Mouse (Mus musculus): ENCODE data around the gene Fbf1. TPM values are rescaled to one million over a fixed set of nuclear protein-coding genes. Genes with fewer than 3 reads are reported as not detected.

Fbf1 gene
- polyA plus RNA-seq, 1 experiment from 2014 or later: 58.5 TPM

DNA sequence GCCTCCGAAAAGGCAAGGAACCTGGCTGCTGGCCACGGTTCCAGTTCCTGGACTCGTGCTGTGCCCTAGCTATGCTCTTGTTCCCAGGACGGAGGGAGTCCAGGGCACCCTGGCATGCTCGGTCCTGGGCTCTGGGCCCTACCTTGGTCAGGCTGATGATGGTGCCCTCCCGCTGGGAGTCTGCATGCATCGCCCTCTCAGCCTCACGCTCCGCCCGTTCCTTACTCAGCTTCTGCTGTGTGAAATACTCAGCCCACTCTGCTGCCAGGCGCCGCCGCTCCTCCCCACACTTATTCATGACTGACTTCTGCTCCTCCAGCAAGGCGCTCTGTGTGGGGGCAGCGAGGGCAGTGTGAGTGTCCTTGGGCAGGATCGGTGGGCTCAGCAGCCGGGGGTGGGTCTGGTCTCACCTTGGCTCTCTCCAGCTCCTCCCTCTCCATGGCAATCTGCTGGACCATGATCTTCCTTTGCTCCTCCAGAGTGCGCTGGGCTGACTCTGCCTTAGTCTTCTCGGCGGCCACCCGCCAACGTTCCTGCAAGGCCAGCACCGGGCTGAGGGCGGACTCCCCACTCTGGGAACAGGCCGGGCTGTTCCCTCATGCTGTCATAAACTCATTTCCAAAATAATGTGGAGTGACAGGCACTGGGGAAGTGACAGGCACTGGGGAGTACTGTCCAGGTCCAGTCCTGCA is 21.5 kb downstream of the Fbf1 start:
- Histone ChIP-seq H3K9me3 (replicated peaks) (no peaks in the 10 kb centered on the region), H3K27ac (no peak overlapping the region), H3K4me2 (no peak overlapping the region), H3K27me3 (no peaks in the 10 kb centered on the region), H3K4me1 (no peaks in the 10 kb centered on the region), H3K4me3 (no peak overlapping the region), H3K9ac (no peak overlapping the region), H3K36me3 (ENCODE audit: poor library complexity, severe bottlenecking) (peaks cover 100% of the 10 kb centered on the region)
- 76% methylated on average over 25 of the region's 25 CpGs for WGBS
- peak; percentile 30; the same call in 1 of the 2 replicates for ATAC-seq

DNA sequence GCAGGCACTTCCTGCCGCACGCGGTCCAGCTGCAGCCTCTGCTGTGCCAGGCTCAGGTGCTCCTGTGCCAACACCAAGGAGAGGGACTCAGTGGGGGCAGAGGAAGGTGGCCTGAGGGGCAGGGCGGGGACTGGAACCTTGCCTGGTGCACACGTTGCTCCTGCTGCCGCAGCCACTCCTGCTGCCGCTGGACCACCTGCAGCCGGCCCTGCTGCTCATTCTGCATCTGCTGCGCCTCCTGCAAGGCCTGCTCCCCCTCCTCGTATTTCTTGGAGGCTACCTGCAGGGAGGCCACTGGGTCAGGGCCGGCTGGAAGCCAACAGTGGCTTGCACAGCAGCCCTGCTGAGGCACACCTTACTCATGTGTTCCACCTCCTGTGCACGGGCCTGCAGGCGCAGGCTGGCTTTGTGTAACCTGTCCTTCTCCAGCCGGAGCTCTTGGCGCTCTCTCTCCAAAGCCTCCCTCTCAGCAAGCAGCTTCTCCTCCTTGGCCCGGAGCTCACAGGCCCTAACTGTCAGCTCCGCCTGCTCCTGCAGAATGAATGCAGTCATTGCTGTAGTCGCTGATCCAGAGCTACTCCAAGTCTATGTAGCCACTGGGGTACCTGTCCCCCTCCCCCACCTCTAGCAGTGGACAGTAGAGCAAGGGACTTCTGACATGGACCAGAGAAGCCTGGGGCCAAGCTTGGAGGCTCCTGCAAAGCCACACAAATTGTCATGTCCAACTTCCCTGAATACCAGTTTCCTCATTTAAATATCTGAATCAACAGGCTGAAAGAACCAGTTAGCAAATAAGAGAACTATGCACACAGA is 22.3 kb downstream of the Fbf1 start:
- H3K9ac ChIP-seq: no peak overlapping the region
- H3K36me3 ChIP-seq (ENCODE audit: poor library complexity, severe bottlenecking): peaks cover 93% of the 10 kb centered on the region
- WGBS: 54% methylated on average over 17 of the region's 18 CpGs
- H3K27ac ChIP-seq: peak overlapping the region; percentile 10; the same call in 1 of the 2 replicates
- no peak for ATAC-seq
- no peak overlapping the region for H3K4me2 ChIP-seq
- no peak overlapping the region for H3K4me3 ChIP-seq
- H3K9me3 ChIP-seq (replicated peaks): no peaks in the 10 kb centered on the region
- no peaks in the 10 kb centered on the region for H3K27me3 ChIP-seq
- no peaks in the 10 kb centered on the region for H3K4me1 ChIP-seq

DNA sequence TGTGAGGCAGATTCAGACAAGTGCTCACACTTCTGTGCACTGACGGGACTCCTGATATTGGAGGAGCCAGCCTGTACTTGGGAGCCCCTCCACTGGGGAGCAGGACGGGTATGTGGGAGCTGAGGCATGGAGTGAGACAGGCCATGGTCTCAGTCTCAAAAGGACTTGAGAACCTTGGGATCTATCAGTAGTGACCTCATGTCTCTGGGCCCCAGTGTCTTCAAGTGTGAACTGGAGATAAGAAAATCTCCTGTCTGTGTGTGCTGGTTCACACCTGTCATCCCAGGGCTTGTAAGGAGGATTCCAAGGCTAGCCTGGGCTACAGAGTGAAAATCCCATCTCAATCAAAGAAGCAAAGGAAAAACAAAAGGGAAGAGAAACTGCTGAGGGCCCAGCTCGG is 24.5 kb downstream of the Fbf1 start:
- ATAC-seq: no peak
- peaks cover 71% of the 10 kb centered on the region for H3K36me3 ChIP-seq (ENCODE audit: poor library complexity, severe bottlenecking)

DNA sequence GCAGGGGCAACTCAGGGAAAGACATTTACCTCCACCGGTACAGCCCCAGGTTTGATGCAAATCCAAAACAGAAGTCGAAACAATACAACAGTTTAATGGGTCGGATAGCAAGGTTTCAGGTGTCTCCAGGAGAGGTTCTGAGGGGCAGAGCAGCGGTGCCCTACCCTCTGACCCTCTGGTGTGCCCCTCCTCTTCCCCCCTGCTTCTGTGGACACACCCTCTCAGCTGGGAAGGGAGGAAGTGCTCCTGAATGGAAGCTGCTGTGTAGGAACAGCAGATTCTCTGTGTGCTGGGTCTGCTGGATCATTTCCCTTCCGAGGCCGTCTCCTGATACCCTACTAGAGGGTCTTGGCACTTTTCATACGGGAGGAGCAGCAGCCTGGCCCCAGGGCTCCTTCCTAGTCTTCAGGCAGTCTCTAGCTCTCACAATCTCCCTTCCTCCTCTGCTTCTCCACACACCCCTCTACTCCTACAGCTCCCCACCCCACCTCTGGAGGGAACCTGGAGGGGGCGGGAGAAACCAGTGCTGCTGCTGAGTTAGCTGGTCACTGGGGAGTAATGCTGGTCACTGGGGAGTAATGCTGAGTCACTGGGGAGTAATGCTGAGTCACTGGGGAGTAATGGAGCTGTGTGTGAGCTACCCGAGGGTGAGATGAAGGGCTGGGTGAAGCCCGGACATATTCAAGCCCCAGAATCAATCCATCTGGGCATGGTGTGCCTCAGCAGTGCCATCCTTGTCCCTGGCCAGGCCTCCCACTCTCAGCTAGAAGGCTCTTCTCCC is 25.6 kb downstream of the Fbf1 start:
- no peak overlapping the region for H3K4me3 ChIP-seq
- peaks cover 61% of the 10 kb centered on the region for H3K36me3 ChIP-seq (ENCODE audit: poor library complexity, severe bottlenecking)
- no peak for ATAC-seq
- WGBS: 68% methylated on average over 10 of the region's 10 CpGs
- no peaks in the 10 kb centered on the region for H3K9me3 ChIP-seq (replicated peaks)
- peaks cover 7% of the 10 kb centered on the region for H3K4me1 ChIP-seq
- no peak overlapping the region for H3K4me2 ChIP-seq
- H3K9ac ChIP-seq: no peak overlapping the region
- no peaks in the 10 kb centered on the region for H3K27me3 ChIP-seq
- H3K27ac ChIP-seq: no peak overlapping the region; the same call in 1 of the 2 replicates

More for the DNA sequence above, 24.5 kb downstream of the Fbf1 start:
- no peaks in the 10 kb centered on the region for H3K9me3 ChIP-seq (replicated peaks)
- no peak overlapping the region for H3K9ac ChIP-seq
- no peak overlapping the region for H3K27ac ChIP-seq
- no peak overlapping the region for H3K4me3 ChIP-seq
- WGBS: 92% methylated on average over 3 of the region's 3 CpGs
- no peaks in the 10 kb centered on the region for H3K27me3 ChIP-seq
- no peak overlapping the region for H3K4me2 ChIP-seq
- H3K4me1 ChIP-seq: no peaks in the 10 kb centered on the region

DNA sequence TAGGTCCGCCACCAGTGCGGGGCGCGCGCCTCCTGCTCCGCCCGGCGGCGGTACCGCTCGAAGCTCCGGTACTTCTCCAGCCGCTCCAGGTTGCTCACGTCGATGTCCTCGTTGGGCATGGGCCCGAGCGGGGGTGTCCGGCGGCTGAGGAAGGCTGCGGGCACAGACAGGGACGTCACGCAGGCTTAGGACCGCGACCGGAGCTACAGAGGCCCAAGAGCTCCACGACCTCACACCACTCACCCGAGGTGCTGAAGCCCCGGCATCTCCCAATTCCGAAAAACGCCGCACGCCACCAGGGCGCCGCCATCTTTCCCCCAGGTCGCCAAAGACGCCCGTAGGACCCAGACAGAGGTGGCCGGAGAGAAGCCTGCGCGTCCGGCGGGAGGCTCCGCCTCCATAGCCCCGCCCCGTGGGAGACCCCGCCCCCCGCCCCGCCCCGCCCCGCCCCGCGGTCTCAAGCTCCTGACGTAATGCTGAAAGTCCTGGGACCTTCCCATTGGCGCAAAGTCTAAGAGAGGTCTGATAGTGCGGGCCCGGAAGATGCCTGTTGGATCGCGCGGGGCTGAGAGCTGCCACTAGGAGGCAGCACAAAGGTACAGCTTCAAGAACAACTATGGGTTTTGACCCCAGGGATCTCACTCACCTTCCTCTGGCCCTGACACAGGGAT is 29.4 kb downstream of the Fbf1 start, which contains the start of gene Mrpl38:
TSS of gene Mrpl38 (minus strand) at position 401 of the 671 bp plus-strand sequence.
- WGBS: under 1% methylated on average over 60 of the region's 60 CpGs
- ATAC-seq: peak; percentile 95
- H3K27ac ChIP-seq: peak within 1 kb of the TSS; percentile 33

DNA sequence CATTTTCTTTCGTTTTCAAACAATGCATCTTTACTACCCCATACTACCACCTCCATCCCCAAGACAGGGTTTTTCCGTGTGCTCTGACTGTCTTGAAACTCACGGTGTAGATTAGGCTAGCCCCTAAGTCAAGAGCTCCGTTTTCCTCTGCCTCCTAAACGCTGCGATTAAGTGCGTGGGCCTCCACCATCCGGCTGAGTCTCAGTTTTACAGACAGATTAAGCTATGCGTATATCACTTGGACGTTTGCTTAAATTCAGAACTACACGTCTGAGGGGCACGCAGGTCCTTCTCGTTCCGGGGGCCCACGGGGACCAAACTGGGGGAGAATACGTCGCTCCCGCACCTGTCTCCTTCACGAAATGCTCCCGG is 29.9 kb downstream of the Fbf1 start:
- H3K9me3 ChIP-seq (replicated peaks): no peaks in the 10 kb centered on the region
- H3K36me3 ChIP-seq (ENCODE audit: poor library complexity, severe bottlenecking): peaks cover 50% of the 10 kb centered on the region
- peak overlapping the region; percentile 70 for H3K4me3 ChIP-seq
- H3K27me3 ChIP-seq: no peaks in the 10 kb centered on the region
- peak overlapping the region; percentile 33 for H3K27ac ChIP-seq
- under 1% methylated on average over 20 of the region's 20 CpGs for WGBS
- ATAC-seq: peak; percentile 6
- H3K9ac ChIP-seq: peak overlapping the region; percentile 86
- peaks cover 13% of the 10 kb centered on the region for H3K4me1 ChIP-seq
- peak overlapping the region; percentile 71 for H3K4me2 ChIP-seq

More for the DNA sequence above, 29.4 kb downstream of the Fbf1 start, which contains the start of gene Mrpl38:
- peaks cover 13% of the 10 kb centered on the region for H3K4me1 ChIP-seq
- H3K36me3 ChIP-seq (ENCODE audit: poor library complexity, severe bottlenecking): peaks cover 50% of the 10 kb centered on the region
- peak within 1 kb of the TSS; percentile 86 for H3K9ac ChIP-seq
- peak within 1 kb of the TSS; percentile 70 for H3K4me3 ChIP-seq
- no peaks in the 10 kb centered on the region for H3K9me3 ChIP-seq (replicated peaks)
- H3K4me2 ChIP-seq: peak within 1 kb of the TSS; percentile 71
- H3K27me3 ChIP-seq: no peaks in the 10 kb centered on the region

DNA sequence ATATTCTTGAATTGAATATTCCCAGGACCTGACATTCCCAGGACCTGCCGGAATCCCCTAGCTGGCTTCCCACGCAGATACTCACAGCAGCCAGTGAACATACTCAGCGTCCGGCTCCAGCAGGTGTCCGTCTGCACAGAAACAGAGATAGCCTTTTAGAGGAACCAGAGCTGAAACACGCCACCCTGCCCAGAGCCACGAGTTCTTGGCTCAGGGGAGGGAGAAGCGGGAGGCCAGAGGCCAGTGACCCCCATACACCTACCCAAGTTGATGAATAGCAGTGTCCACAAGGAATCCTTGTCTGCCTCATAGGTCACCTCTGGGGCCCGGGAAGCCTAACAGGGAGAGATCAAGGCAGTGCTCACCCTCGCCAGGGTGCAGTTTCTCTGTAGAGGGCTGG is 33.8 kb downstream of the Fbf1 start:
- Histone ChIP-seq H3K27ac (no peak overlapping the region), H3K4me3 (no peak overlapping the region), H3K36me3 (ENCODE audit: poor library complexity, severe bottlenecking) (peaks cover 49% of the 10 kb centered on the region), H3K9me3 (replicated peaks) (no peaks in the 10 kb centered on the region), H3K27me3 (no peaks in the 10 kb centered on the region), H3K4me2 (no peak overlapping the region), H3K4me1 (peaks cover 34% of the 10 kb centered on the region), H3K9ac (no peak overlapping the region)
- ATAC-seq: no peak
- 92% methylated on average over 10 of the region's 10 CpGs for WGBS

DNA sequence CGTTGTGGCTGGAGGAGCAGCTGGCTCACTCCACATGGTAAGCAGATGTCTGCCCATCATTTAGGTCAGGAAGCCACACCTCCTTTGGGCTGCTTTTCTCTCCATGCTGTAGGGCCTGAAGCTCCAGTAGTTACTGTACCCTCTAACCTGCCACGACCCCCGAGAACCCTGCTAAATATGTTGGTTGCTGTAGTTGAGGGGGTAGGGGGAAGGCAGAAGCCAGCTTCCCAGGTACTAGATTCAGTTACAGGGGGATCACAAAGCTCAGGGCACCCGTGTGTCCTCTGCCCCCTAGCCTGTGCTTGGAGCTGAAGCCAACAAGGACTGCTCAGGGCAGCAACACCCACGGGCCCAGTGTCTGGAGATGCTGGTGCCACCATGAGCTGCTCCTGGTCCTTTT is 34.5 kb downstream of the Fbf1 start:
- Histone ChIP-seq H3K36me3 (ENCODE audit: poor library complexity, severe bottlenecking) (peaks cover 49% of the 10 kb centered on the region), H3K4me1 (peaks cover 34% of the 10 kb centered on the region), H3K4me3 (no peak overlapping the region), H3K9ac (no peak overlapping the region), H3K4me2 (no peak overlapping the region), H3K27me3 (no peaks in the 10 kb centered on the region), H3K27ac (no peak overlapping the region), H3K9me3 (replicated peaks) (no peaks in the 10 kb centered on the region)
- ATAC-seq: no peak
- WGBS: 92% methylated on average over 5 of the region's 5 CpGs

DNA sequence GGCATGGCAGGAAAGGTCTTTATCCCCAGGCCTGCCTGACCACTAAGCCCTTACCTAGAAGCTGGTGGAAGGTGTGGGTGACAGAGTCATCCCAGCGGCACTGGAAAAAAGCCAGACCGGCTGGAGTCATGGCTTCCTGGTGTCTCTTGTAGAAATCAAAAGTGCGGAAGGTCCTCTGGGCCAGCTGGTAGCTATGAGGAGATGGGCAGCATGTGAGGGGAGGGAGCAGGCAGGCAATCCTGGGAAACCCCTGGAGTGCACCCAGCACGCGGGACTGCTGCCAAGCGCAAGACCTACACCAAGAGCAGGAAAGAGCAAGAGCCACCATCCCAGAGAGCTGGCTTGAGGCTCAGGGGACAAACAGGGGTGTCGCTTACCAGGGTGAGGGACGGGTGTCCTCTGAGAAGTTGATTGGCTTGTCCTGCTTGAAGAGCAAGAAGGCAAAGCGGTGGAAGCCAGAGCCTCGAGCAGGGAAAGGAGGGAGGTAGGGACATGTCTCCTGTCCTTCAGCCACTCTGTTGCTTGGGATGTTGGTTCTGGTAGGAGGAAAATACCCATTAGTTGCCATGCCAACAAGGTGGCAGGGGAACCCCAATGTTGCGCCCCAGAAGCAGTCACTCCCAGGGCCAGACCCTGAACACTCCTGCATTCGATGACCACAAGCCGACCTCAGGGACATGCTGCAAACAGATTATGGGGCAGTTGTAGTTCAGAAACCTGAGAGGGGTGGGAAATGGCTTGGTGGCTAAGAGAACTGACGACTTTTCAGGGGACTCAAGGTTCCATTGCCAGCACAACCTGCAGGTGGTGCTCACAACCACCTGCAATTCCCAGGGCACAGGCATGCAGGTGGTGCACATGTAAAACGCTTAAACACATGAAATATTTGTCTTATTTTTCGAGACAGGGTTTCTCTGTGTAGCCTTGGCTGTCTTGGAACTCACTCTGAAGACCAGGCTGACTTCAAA is 35.3 kb downstream of the Fbf1 start:
- no peak overlapping the region for H3K4me2 ChIP-seq
- H3K4me3 ChIP-seq: no peak overlapping the region
- peaks cover 29% of the 10 kb centered on the region for H3K4me1 ChIP-seq
- no peak overlapping the region for H3K27ac ChIP-seq
- H3K36me3 ChIP-seq (ENCODE audit: poor library complexity, severe bottlenecking): peaks cover 49% of the 10 kb centered on the region
- WGBS: 88% methylated on average over 16 of the region's 16 CpGs
- no peaks in the 10 kb centered on the region for H3K9me3 ChIP-seq (replicated peaks)
- H3K9ac ChIP-seq: no peak overlapping the region
- ATAC-seq: no peak
- H3K27me3 ChIP-seq: no peaks in the 10 kb centered on the region

DNA sequence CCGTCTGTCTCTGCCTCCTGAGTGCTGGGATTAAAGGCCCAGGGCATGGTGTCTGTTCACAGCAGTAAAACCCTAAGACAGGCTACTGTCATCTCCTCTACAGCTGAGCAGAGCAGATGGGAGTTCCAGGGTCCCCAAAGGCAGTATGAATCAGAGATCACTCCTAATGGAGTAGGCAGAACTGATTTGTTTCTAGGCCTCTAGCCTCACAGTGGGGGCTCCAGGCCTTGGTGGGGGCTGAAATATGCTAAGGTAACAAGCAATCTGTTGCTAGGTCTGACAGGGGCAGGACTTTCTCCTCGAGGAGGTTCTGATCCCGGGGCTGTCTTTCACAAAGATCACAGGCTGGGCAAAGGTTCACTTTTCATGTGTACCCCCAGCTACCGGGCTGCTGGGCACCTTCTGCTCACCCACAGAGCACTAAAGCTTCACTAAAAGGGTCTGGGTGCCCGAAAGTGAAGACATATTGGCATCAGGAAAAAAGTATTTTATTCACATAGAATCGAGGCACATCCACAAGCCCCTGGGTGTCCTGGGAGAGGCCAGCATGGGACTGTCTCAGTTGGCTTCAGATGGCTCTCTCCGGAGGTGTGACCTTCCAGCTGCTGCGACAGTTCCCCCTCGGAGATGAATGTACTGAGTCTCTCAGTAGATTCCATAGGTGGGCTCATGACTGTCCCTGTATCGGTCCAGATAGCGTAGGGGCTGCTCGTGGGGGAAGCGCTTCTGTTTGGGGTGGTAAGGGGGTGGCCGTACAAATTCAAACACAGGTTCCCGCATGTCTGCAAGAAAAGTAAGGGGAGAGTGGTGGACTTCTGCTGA is 36.4 kb downstream of the Fbf1 start:
- H3K36me3 ChIP-seq (ENCODE audit: poor library complexity, severe bottlenecking): peaks cover 49% of the 10 kb centered on the region
- peak overlapping the region; percentile 85 for H3K4me2 ChIP-seq
- H3K9me3 ChIP-seq (replicated peaks): no peaks in the 10 kb centered on the region
- peak overlapping the region; percentile 21; the same call in 1 of the 2 replicates for H3K27ac ChIP-seq
- H3K27me3 ChIP-seq: no peaks in the 10 kb centered on the region
- H3K4me1 ChIP-seq: peaks cover 28% of the 10 kb centered on the region
- H3K4me3 ChIP-seq: peak overlapping the region; percentile 52
- ATAC-seq: no peak
- H3K9ac ChIP-seq: peak overlapping the region; percentile 77; the same call in 1 of the 2 replicates
- 82% methylated on average over 15 of the region's 15 CpGs for WGBS

Data from forebrain, embryonic 13.5 days (tissue).